Comparison of ENCODE assay signal across 8 mouse cellular contexts in the genomic region with DNA sequence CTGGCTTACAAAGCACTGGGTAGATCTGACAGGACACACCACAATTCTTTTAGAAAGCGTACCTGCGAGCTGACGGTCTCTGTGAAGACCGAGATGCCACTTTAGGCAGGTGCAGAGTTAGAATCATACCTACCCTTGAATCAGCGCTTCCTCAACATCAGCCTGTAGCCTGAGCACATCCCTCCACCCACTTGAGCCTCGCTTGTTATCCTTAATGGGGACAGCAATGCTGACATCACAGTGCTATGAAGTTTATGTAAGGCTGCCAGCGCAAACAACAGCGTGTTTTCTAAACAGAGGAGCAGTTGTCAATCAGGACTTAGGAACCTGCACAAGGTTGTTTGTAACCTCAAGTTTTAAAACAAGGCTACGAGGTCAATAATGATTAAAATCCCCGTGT. TPM values are rescaled to one million over a fixed set of nuclear protein-coding genes. Genes with fewer than 3 reads are reported as not detected.
DNase-seq lines count a peak whose midpoint lies in the region; ATAC-seq lines count a peak whose summit lies in the region.

No protein-coding gene starts in this region.

- peak overlapping the region; percentile 87 for H3K27ac ChIP-seq in heart, embryonic 10.5 days
- H3K27ac ChIP-seq in lung, embryonic 15.5 days = no peak overlapping the region

- no peaks in the 10 kb centered on the region for H3K27me3 ChIP-seq in heart, embryonic 10.5 days (ENCODE audit: insufficient read depth, poor library complexity, severe bottlenecking)
- H3K27me3 ChIP-seq in lung, embryonic 15.5 days = no peaks in the 10 kb centered on the region

- H3K4me1 ChIP-seq in heart, embryonic 10.5 days = peaks cover 7% of the 10 kb centered on the region; the same call in 1 of the 2 replicates
- H3K4me1 ChIP-seq in lung, embryonic 15.5 days = no peaks in the 10 kb centered on the region

- DNase-seq in adrenal gland, postnatal 10 days = peak; percentile 27
- DNase-seq in adrenal gland, adult (ENCODE audit: inconsistent age in 2 of 2, low spot score in 1 of 2) = no peak
- DNase-seq in cerebellum, adult 9-11 months = peak; percentile 55
- DNase-seq in heart, embryonic 10.5 days (ENCODE audit: low spot score) = no peak
- peak; percentile 5 for DNase-seq in kidney, postnatal 14 days
- peak; percentile 41 for DNase-seq in retina, postnatal 1 day

- no peaks in the 10 kb centered on the region for H3K36me3 ChIP-seq in heart, embryonic 10.5 days
- H3K36me3 ChIP-seq in lung, embryonic 15.5 days = no peaks in the 10 kb centered on the region

- peak overlapping the region; percentile 37 for H3K9ac ChIP-seq in lung, embryonic 15.5 days

- WGBS in heart, embryonic 10.5 days = 18% methylated on average over 10 of the region's 10 CpGs
- WGBS in lung, embryonic 15.5 days = 17% methylated on average over 10 of the region's 10 CpGs

- H3K4me3 ChIP-seq in heart, embryonic 10.5 days = peak overlapping the region; percentile 71
- peak overlapping the region; percentile 42 for H3K4me3 ChIP-seq in lung, embryonic 15.5 days

- ATAC-seq in lung, embryonic 15.5 days (ENCODE audit: borderline replicate concordance, extremely low read depth, low FRiP score, low TSS enrichment) = no peak
- no peak for ATAC-seq in inflammation-experienced regulatory T-cells, adult 6 months

- no peaks in the 10 kb centered on the region for H3K9me3 ChIP-seq in heart, embryonic 10.5 days
- H3K9me3 ChIP-seq in lung, embryonic 15.5 days = no peaks in the 10 kb centered on the region

- H3K4me2 ChIP-seq in lung, embryonic 15.5 days = peak overlapping the region; percentile 68

RNA-seq across cellular contexts. Expression of a gene that starts 27.1 kb away (rescaled TPM):
- total RNA-seq in adrenal gland, postnatal 10 days (2021) = 100 to 1,000 TPM; 254 to 384 TPM
- polyA plus RNA-seq in heart, embryonic 10.5 days (2016; fragmentation: Nextera tagmentation; extraction: Ambion mirVana) = 240 and 241 TPM in 2 replicates
- polyA plus RNA-seq in lung, embryonic 15.5 days (2015; fragmentation: Nextera tagmentation; extraction: Ambion mirVana) = 165 and 203 TPM in 2 replicates
- polyA plus RNA-seq in inflammation-experienced regulatory T-cells, adult 6 months (2017; shearing (Covaris generic)) = 10 to 100 TPM in 1 of 3 experiments, 1 to 10 TPM in 2; 2.3 to 10.7 (median 5.8) TPM

RNA-seq across cellular contexts. Expression of a gene that starts 31.1 kb away (rescaled TPM):
- total RNA-seq in adrenal gland, postnatal 10 days (2021) = 10 to 100 TPM; 52.7 to 57.2 TPM
- 58.6 and 60.3 TPM in 2 replicates for polyA plus RNA-seq in heart, embryonic 10.5 days (2016; fragmentation: Nextera tagmentation; extraction: Ambion mirVana)
- polyA plus RNA-seq in lung, embryonic 15.5 days (2015; fragmentation: Nextera tagmentation; extraction: Ambion mirVana) = 56.5 and 60.2 TPM in 2 replicates
- polyA plus RNA-seq in inflammation-experienced regulatory T-cells, adult 6 months (2017; shearing (Covaris generic)) = 10 to 100 TPM in 2 of 3 experiments, 1 to 10 TPM in 1; 9.4 to 10.2 (median 10.0) TPM

Comparison
In these comparisons a context has a peak if more than half of its experiments do, and no peak if none do; other contexts are left out.
1. DNase-seq: peak in adrenal gland, postnatal 10 days (single experiment), cerebellum, adult 9-11 months (single experiment), kidney, postnatal 14 days (single experiment) and retina, postnatal 1 day (single experiment); none in adrenal gland, adult (0 of 2) and heart, embryonic 10.5 days (single experiment).
2. RNA of a gene that starts 27.1 kb away (polyA plus RNA-seq): 240 to 241 TPM in heart, embryonic 10.5 days and 165 to 203 TPM in lung, embryonic 15.5 days; 2.3 to 10.7 TPM in inflammation-experienced regulatory T-cells, adult 6 months; every median in the first group is over 10 times any median in the second.